Mouse (Mus musculus) thymus, postnatal 10 days (tissue): ENCODE measurements at regions not wholly inside any gene's neighbourhood (a gene's known extent, or its start where the extent isn't known, plus 50 kb on each side); places are given as distances from the start of the nearest gene placed in this dataset.

Source experiments
- DNase-seq, 2 experiments: peaks; one replicate each; pipeline ENCODE4 v3.0.0; 2021; ENCODE audit warnings: low spot score in 2 of 2

DNA sequence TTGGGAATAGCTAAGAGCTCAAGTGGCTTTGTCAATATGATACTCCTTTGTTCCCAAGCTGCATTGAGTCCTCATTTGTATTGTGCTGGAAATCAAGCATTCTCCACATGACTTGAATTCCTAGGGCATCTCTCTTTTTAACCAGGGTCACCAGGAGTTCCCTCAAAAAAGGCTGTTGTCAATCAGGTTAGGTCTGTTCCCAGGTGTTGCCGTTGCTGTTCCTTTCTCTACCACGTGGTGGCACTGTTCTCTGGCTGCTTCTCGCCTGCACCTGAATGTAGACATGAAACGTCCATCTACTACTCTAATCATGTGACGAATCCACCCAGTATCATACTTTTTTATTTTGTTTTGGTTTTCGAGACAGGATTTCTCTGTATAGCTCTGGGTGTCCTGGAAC is 118.3 kb downstream of the S1pr1 start:
- peak; percentile 55 to 84 for DNase-seq

DNA sequence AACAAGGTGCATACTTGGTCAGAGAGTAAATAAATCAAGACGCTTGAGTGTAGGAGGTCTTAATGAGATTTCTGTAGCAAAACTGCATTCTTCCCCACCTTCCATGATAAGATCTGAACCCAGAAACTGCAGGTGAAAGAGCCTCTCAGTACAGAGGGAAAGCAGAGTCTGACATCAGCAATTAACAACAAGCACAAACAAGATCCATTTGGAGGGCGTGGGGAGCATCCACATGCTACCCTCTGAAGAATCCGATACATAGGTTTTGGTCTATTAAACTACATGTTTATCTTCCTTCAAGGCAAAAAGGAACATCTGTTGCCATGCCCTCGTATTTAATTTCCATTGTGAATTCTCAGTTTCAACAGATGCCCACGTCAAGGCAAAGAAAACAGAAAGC is 124.2 kb downstream of the S1pr1 start:
- DNase-seq: no peak

DNA sequence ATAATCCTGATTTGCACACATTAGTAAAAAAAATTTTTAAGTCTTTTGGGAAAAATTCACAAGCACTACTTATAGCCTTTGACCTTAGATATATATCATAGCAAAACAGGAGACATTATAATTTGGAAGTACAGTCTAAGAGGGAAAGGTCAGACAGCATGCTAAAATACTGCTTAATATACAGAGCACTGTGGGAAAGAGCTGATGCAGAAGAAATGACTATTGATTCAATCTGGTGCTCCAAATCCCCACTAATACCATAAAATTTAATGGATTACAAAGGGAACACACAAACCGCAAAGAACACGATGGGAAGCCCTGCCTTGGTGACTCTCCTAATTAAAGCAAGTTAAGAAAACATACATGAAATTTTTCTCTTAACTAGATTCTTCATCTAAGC is 126.3 kb downstream of the S1pr1 start:
- DNase-seq: no peak

DNA sequence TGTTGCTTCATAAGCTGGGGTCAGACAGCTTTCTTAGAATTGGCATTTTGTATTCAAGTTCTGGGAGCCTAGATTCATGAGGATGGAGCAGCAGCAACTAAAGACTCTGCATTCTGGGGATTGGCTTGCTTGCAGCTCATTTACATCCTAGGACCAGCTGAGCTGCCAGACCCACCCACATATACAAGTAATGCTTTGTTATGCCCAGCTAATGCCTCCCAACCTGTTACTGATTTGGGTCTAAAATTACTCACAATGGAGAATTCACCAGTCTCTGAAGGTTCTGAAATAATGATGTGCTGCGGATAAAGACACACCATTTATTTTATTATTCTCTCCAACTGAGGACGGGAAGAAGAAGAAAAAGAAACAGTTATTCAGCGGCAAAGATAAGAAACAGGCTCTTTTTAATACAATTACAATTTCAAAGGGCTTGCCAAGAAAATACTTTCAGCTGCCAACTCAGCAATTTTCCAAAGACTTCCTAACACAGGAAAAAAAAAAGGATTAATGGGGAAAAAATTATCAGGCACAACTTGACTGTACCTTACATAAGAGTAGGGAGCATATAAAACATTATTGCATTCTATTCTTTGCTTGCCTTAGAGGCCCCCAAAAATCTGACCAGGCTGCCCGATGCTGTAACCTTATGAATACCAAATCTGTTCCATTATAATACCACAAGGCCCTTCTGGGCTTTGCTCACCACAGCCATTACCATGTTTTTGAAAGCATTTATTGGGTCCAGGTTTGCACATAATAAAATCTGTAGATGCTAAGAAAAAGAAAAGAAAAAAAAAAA is 134.5 kb downstream of the S1pr1 start:
- DNase-seq: no peak

DNA sequence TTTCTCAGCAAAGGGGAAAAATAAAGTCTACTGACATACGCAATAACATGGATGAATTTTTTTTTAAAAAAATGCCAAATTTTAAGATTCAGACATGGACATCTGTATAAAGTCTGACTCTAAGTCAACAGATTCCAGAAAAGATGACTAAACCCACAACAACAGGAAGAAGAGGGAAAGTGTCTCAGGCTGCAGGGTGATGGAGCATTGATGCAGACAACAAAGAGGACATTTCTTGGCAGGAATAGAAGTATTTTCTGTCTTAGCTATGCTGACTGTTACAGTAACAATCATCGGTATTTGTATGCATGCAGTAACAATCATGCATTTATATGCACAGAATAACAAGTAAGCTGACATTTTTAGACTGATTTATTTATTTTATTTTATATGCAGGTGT is 139.5 kb downstream of the S1pr1 start:
- DNase-seq: no peak

DNA sequence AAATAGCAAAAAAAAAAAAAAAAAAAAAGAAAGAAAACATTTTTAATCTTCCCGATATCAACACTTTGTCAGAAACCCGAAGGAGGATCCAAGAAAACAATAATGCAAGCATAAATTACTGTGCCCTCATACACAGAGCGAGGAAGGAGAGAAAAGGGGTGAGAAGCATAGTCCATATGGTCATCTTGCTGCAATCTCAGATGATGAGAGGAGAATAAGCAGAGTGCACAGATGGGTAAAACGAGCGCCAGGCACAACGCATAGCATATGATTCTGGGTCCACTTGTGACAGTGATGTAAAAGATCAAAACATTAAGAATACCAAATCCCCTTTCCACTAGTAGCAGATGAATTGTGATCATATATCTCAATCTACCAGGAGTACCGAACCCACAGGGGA is 152.1 kb downstream of the S1pr1 start:
- DNase-seq: no peak

DNA sequence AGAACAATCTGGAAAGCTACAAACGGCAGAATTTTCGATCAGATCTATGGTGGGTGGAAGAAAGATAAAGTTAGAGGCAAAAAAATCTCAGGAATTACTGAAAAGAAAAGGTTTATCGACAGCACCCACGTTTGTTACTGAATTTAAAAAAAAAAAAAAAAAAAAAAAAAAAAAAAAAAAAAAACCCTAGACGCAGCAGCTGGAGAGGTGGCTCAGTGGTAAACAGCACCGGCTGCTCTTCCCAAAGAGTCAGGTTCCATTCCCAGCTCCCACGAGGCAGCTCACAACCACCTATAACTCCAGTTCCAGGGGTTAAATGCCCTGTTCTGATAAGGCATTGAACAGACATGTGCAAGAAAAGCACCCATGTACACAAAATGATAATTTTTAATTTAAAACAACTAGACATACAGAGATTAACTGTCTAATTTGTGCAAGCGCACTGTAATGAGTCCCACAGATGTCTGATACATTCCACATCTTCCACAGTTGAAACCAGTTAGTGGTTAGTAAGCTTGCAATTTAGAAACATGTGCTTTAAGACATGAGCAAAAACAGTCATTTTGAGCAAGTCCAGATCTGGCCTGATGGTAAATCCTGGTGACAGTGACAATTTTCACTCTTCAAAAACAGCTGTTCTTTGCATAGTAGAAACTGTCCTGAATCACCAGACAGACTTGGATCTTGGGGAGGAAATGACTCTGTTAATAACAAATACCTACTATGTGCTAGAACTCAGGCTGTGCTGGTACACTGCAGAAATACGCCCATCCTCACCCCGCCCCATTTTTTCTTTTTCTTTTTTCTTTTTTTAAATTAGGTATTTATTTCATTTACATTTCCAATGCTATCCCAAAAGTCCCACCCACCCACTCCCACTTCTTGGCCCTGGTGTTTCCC is 159.8 kb downstream of the S1pr1 start:
- no peak for DNase-seq

DNA sequence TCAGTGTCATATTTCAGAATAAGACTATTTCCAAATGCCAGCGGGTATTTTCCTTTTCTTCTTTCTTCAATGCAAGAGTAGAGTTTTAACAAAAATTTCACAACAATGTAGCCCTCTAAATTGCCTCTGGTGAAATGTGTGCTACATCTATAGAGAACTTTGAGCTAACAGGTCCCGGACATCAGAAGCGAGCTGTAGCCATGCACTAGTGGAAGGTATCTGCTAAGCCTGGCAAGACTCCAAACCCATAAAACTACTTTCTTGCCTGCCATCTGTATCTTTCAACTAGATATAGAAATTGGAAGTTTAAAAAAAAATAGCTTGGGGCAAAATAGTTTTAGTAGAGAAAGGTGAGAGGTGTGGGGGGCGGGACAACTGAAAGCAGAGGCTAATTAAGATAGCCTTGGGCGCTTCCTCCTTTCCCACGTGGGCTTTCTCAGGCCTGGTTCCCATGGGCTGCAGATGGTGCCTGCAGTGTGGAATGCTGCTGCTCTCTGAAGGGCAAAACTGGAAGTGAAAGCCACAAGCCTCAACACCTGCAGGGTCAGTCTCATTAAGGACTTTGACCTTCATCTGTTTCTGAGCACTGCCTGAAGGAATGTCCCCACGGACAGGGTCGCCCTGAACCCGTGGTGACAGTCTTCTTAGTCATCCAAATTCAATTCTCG is 160.9 kb downstream of the S1pr1 start:
- no peak for DNase-seq

DNA sequence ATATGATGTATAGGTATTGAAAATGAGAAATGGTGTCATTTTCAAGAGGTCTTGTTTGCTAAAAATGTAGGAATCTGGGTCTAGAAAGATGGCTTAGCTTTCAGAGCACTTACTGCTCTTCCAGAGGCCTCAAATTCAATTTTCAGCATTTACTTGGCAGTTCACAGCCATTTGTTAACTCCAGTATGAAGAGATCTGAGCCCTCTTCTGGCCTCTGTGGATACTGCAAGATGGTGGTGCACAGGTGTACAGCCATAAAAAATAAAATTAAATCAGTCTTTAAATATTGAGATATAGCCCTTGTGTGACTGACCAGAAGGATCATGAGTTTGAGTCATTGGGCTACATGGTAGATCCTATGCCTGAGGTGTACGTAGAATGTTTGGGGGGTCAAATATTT is 173.1 kb downstream of the S1pr1 start:
- DNase-seq: peak in 1 of 2 experiments; percentile 6

DNA sequence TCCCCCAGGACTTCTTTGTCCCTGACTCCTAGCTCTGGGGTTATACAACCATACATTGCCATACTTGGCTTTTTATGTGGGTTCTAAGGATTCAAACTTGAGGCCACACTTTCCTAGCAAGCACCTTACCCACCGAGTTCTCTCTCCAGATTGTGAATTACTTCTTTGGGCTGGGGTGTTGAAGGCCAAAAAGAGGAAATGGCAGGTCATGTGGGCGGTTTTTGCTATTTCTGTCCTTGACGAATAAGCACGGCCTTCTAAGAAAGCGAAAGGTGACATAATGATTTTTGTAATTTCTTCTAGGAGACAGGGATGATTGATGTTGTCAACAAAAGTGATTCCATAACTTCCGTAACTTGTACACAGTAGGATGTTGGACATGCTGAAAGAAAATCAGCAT is 176.5 kb downstream of the S1pr1 start:
- no peak for DNase-seq

DNA sequence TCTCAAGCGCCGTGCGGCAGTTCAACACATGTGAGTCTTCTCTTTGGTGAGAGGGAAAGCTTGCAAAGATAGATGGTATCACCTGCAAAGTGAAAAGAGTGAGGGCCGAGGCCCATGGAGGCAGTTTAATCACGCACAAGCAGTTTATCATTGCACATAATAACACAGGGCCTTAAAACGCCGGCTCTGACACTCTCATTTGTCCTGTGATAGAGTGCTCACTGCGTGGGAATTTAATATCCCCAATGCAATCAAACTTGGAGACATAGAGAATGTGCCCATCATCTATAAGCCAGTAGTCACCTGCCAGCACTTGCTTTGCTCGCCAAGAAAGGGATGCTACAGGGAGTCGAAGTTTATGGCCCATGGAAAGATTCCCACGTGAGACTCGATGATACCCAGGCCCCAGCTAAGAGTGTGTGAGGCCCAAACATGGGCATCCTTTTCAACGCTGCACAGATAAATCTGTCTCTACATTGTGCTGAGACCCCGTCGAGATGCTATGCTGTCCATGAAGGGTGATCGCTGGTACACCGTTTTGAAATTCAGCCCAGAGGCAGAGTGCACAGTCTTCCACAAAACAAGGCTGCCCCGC is 182.6 kb downstream of the S1pr1 start:
- no peak for DNase-seq

DNA sequence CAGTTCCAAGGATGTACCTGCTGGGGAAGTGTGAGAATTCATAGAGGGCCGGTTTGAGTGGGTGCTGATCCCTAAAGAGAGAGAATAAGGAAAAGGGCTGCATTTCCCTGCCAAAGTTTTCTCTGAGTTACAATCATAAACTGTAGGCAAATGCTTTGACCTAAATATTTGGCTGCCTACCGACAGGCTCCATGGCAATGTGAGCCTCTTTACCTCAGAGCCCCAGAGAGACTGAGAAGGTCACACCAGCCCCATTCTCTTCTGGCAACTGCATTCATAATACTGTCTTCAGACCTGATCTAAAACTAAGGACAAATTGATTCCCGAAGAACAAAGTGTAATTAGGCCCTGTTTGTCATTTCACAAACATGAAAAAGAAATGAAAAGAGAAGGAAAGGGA is 184.4 kb downstream of the S1pr1 start:
- DNase-seq: no peak

DNA sequence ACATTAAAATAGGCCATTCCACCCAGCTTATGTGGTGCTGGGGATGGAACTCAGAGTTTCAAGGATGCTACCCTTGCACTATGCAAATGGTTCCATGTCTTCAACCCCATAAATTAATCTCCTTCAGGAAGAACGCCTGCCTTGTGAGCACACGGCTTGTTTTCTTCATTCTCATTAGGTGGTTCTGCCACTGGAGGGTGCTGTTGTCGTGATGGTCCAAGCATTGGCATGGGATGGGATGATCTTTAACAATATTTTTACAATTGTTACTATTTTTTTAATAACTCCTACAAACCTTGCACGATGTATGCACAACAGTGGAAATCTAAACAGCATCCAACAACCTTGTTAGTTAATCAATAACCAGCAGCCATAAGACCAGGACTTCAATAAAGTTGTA is 185.0 kb downstream of the S1pr1 start:
- DNase-seq: no peak

DNA sequence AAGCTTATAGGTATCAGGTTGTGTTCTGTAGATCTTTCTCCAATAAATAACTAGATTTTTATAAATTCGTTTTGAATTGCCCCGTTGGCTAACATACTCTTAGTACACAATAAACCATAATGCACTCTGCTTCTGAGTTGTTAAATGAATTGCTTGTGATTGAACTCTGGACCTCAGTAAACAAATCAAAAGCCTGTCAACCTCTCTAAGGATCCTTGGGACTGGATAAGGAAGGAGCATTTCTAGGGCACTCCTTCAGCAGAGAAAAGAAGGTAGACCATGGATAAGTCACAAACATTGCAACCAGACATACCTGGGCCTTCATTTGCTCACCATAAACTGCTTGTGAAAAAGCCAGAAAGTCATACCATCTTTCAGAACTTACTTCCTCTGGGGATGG is 191.4 kb downstream of the S1pr1 start:
- no peak for DNase-seq

DNA sequence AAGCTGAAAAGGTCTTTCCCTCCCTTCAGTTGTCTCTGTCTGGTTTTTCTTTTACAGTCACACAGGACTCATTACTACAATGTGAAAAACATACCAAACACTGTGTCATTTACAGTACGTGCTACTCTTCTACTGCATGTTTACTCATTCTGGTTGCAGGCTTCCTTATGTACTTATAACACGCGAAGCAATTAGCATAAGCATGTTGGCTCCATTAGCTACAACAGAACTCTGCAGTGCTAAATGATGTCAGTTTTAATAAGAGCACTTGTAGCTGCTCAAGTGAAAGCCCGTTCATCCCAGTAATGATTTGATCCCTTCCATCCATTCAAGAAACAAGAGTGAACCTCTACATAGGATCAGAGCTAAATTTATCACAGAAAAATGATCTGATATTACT is 199.2 kb downstream of the S1pr1 start:
- no peak for DNase-seq

DNA sequence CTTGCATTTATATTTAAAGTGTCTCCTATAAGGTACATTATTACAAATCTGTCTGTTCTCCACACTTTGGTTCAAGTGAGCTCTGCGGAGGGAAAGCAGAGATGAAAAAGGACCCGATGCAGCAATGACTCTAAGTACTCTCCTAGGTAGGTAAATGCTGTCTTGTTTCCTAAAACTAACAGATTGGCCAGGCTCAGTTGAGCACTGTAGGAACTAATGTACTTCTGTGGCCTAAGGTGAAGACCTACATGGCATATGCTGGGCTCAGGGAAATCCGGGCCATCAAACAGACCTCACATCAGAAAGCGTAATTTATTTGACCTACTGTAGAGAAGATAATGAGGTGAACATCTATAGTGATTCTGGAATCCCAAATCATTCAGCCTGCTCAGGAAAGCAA is 205.2 kb downstream of the S1pr1 start:
- DNase-seq: no peak

DNA sequence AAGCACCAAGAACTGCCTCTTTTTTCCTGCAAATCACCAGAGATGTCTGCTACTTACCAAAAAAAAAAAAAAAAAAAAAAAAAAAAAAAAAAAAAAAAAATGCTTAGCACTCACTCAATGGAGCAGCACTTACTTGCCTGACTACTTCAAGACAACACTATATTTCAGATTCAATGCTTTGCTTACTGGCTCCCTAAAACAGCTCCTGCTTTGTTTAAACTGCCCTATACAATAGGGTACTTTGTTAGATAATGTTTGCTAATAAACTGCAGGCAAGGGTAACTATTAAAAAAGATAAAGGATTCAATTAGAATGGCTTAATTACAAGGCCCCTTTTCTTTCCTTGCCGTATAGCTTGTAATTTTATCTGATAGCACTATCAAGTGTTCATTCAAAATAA is 217.5 kb downstream of the S1pr1 start:
- no peak for DNase-seq

DNA sequence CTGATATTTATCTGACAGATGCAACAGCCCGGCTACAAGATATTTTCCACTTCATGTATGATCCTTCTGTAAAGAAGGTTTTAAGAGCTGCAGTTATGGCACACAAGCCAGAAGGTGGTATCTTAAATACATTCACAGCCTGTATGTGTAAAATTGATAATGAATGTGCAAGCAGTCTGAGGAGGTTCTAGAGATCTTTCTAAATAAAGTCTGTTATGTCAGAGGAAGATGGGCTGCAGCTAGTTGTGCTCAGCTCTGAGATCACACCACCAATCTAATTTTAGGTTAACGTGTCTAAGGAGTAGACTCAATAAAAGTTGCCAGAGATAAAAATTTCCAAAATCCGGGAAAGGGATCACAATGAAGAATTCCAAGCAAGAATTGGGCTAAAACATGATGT is 218.8 kb downstream of the S1pr1 start:
- DNase-seq: no peak

DNA sequence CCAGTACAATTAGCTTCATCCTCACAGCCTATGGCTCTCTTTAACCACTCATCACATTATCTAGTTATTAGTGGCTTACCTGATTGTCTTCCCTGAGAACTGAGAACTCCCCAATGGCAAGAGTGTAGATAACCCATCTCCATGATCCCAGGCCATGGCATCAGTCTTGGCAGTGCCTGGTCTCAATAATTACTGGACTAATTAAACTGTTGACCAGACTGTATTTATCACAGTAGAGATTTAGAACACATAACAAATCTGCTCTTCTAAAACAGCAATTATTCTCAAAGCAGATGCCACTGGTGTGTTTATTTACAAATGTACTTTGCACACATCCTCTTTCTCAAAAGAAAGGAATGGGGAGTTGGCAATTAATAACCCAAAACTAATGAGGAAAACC is 219.2 kb downstream of the S1pr1 start:
- no peak for DNase-seq

DNA sequence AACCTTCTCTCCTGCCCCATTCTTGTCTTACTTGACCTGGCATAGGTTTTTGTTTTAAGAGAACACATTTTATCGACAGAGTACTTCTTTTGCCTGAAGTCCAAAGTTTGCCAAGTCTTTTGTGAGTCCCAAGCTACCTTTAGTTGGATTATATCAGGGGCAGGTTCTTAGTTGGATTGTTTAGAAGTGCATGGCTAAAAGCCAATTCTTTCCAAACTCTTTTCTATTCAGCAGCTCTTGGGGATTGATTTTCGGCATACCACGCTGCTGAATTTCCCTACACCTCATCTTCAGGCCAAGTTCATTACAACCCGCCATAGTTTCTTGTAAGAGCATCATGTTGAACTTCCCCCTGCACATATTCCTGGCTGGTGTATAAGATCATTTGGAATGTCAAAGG is 245.9 kb downstream of the S1pr1 start:
- no peak for DNase-seq

DNA sequence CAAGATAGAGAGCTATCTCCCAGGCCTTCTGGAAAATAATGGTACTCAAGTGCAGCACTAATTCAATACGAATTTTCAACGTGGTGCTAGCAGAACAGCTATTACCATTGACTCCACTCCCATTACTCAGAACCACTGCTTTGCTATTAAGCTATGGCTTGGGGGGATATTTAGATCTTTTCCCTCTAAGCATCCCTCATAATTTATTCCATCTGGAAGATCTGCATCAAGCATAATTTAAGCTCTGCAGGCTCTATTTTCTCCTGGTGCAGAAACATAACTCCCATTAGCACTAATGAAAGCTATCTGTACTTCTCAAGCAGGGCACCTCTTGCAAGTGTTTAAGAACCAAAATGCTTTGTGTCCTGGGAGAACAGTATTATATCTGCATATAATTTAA is 247.0 kb downstream of the S1pr1 start:
- no peak for DNase-seq

DNA sequence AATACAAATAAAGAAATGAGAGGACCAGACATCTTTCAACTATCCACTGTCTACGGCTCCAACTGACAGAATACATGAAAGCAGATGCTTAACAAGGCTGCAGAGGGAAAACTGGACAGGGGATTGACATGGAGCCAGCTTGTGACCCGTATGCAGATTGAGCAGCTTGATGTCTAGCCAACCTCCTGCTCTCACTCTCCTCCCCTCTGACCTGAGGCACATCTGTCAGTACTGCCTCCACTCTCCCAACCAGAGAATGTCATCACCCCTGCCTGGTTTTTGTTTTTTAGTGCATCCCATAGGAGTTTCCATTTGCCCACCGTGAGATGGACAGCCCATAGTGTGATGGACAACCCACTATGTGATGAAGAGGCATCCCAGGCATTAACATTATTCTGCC is 252.2 kb downstream of the S1pr1 start:
- DNase-seq: no peak
